Mouse (Mus musculus): ENCODE data around the gene Epb41. TPM values are rescaled to one million over a fixed set of nuclear protein-coding genes. Genes with fewer than 3 reads are reported as not detected.

Gene Epb41
- polyA plus RNA-seq, 1 experiment from 2014 or later, result 122 TPM

- no peaks in the 10 kb centered on the region for H3K9me3 ChIP-seq (replicated peaks)
- 11% methylated on average over 15 of the region's 15 CpGs for WGBS
- peak overlapping the region; percentile 99 for H3K4me3 ChIP-seq
- H3K27me3 ChIP-seq (ENCODE audit: low read depth, poor library complexity, severe bottlenecking), result no peaks in the 10 kb centered on the region
- H3K4me1 ChIP-seq, result peaks cover 23% of the 10 kb centered on the region
- no peaks in the 10 kb centered on the region for H3K36me3 ChIP-seq
- peak overlapping the region; percentile 99 for H3K27ac ChIP-seq
- DNase-seq (ENCODE audit: low spot score), result no peak
These were observed 25.4 kb downstream of the Epb41 start for GRCm38 (mm10) chr4:132049549-132050200.

DNA sequence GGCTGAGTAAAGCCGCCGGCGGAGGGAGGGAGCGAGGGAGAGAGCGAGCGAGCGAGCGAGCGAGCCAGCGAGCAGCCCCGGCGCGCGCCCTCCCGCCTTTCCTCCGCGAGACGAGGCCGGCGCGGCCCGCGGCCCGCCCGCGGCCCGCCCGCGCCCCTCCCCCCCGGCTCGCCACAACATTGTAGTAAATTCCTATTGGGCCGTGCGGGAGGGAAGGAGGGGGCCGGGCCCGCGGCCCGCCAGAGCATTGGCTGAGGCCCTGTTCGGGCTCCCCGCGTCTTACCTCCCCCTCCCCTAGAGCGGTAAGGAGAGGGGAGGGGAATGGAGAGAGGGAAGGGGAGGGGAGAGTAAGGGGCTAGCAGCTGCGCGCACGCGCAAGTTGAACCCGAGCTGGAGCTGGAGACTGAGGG is 26.1 kb downstream of the Epb41 start:
- Histone ChIP-seq H3K9me3 (replicated peaks) (no peaks in the 10 kb centered on the region), H3K36me3 (no peaks in the 10 kb centered on the region), H3K4me1 (peaks cover 23% of the 10 kb centered on the region), H3K27ac (peak overlapping the region; percentile 99), H3K4me3 (peak overlapping the region; percentile 99), H3K27me3 (ENCODE audit: low read depth, poor library complexity, severe bottlenecking) (no peaks in the 10 kb centered on the region)
- 6% methylated on average over 43 of the region's 46 CpGs for WGBS
- DNase-seq (ENCODE audit: low spot score), result peak; percentile 93

DNA sequence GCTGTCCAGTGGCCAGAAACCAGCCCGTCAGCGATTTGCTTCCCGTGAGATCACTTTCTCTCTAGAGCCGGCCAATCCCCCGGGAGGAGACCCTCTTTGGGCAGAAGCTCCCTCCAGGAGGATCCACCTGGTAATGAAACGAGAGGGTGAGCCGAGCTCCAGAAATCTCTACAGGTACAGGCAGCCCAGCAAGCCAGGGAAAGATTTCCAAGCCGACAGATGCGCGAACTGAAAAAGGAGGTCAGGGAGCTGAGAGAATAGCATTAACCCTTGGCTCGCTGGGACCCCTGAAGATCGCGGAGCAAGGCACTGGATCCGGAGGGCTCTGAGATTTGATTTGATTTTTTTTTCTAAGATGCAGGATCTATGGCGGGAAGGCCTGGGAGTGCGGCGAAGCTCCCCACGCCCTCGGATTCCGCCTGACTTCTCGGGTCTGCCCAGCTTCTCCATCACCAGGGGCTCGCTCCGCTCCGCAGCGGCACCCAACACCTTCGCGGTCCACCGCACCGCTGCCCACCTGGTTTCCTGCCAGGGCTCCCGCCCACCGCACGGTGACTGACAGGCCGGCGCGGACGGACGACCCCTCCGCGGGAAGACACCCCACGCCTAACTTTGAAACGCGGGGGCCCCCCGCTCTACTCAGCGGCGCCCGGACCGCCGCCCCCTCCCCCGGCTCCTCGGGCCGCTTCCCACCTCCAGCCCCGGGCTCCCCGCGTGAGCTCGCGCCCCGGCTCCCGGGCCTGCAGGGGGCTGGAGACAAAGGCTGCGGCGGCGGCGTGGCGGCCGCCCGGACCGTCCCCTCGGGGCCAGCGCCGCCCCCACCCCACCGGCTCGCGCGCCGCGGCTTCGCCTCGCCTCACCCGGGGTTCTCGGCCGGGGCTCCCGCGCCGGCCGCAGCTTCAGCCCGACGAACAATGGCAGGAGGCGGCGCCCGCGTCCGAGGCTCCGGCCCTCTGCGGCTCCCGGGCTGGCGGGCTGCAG is 26.8 kb downstream of the Epb41 start:
- Histone ChIP-seq H3K27ac (peak overlapping the region; percentile 99), H3K36me3 (no peaks in the 10 kb centered on the region), H3K4me3 (peak overlapping the region; percentile 99), H3K4me1 (peaks cover 23% of the 10 kb centered on the region), H3K9me3 (replicated peaks) (no peaks in the 10 kb centered on the region), H3K27me3 (ENCODE audit: low read depth, poor library complexity, severe bottlenecking) (no peaks in the 10 kb centered on the region)
- WGBS, result 2% methylated on average over 91 of the region's 95 CpGs
- DNase-seq (ENCODE audit: low spot score), result peak; percentile 76

GRCm38 (mm10) chr4:132043726-132044125 is 31.4 kb downstream of the Epb41 start:
- Histone ChIP-seq H3K27ac (no peak overlapping the region), H3K9me3 (replicated peaks) (no peaks in the 10 kb centered on the region), H3K4me3 (no peak overlapping the region), H3K27me3 (ENCODE audit: low read depth, poor library complexity, severe bottlenecking) (no peaks in the 10 kb centered on the region), H3K4me1 (peaks cover 16% of the 10 kb centered on the region), H3K36me3 (peaks cover 6% of the 10 kb centered on the region; the same call in 1 of the 2 replicates)
- DNase-seq (ENCODE audit: low spot score), result no peak
- 94% methylated on average over 3 of the region's 3 CpGs for WGBS

DNA sequence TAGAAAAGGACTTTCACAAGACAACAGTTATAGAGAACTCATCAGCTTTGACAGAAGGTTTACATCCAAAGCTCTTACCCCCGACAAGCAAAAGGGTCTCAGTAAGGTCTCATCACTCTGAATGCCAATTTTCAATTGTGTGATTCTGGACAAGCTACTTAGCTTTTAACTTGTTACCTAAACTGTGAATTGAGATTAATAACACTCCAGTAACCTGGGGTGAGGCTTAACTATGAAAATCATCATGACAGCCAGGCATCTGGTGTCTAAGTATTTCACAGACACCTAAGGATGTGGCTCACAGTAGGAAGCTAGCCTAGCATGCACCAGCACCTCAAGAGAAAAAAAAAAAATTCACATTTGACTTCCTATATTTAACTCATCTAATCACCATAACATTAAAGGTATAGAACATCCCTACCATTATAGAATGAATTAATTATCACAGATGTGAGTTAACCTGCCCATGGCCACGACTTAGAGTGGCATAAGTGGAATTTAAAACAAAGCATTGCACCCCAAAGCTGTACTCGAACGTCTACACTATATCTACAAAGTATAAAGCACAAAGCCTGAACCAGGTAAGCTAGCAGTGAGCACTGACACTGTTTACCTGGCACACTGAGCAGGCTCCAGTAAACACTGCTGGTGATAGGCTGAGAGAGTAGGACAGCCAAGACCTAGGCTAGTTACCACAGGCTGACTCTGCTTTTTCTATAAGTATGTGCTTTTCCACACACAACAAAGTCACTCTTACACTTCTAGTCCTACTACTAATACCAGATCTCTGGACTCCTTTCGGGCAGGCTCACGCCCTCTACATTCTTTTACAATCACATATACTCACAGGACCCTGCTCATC is 33.4 kb downstream of the Epb41 start:
- H3K4me3 ChIP-seq, result no peak overlapping the region
- no peak overlapping the region for H3K27ac ChIP-seq
- no peak for DNase-seq (ENCODE audit: low spot score)
- H3K4me1 ChIP-seq, result peaks cover 18% of the 10 kb centered on the region
- no peaks in the 10 kb centered on the region for H3K27me3 ChIP-seq (ENCODE audit: low read depth, poor library complexity, severe bottlenecking)
- H3K36me3 ChIP-seq, result peaks cover 8% of the 10 kb centered on the region; the same call in 1 of the 2 replicates
- 93% methylated on average over 6 of the region's 6 CpGs for WGBS
- no peaks in the 10 kb centered on the region for H3K9me3 ChIP-seq (replicated peaks)

DNA sequence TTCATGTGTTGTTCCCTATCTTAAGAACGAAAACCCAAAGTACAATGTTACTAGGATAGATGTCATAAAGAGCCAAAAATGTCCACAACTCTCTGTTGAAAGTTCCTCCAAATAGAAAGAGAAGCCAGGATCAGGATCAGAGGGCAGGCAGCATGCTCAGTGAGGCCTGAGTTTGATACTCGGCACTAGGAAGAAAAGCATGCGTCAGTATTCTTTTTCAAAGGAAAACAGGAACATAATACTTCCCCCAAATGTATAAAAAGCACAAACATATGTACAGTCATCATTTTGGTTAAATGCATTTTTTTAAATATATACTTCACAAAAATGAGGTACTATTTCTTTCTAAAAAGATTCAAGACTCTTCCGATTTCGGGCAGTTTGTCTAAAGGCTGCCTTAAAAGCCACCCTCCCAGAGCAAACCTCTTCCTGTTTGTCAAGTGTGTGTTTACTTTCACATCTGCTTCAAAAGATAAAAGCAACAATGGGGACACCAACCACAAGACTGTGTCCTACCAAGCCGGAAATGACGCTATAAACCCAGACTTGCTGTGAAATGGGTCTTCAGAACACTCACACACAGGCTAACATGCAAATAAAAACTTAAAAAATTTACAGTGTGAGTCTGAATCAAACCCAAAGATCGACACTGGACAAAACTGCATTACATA is 35.0 kb downstream of the Epb41 start:
- H3K36me3 ChIP-seq, result peaks cover 8% of the 10 kb centered on the region; the same call in 1 of the 2 replicates
- no peak overlapping the region for H3K4me3 ChIP-seq
- 83% methylated on average over 8 of the region's 8 CpGs for WGBS
- no peaks in the 10 kb centered on the region for H3K27me3 ChIP-seq (ENCODE audit: low read depth, poor library complexity, severe bottlenecking)
- peaks cover 25% of the 10 kb centered on the region for H3K4me1 ChIP-seq
- H3K27ac ChIP-seq, result no peak overlapping the region
- DNase-seq (ENCODE audit: low spot score), result no peak
- H3K9me3 ChIP-seq (replicated peaks), result no peaks in the 10 kb centered on the region

DNA sequence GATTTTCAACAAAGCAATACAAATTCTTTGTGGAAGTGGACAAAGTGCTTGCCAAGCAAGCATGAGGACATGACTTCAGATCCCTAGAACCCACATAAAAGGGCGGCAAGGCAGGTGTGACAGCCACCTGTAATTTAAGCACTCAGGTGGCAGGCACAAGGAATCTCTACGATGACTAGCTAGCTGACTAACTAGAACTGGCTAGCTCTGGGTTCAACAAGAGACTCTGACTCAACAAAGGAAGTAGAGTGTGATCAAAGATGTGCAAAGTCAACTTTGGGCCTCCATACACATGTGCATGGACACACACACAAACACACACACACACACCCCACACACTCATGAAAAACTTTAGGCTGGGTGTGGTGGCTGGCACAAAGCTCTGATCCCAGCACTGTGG is 35.6 kb downstream of the Epb41 start:
- H3K4me1 ChIP-seq, result peaks cover 27% of the 10 kb centered on the region
- 94% methylated on average over 2 of the region's 2 CpGs for WGBS

DNA sequence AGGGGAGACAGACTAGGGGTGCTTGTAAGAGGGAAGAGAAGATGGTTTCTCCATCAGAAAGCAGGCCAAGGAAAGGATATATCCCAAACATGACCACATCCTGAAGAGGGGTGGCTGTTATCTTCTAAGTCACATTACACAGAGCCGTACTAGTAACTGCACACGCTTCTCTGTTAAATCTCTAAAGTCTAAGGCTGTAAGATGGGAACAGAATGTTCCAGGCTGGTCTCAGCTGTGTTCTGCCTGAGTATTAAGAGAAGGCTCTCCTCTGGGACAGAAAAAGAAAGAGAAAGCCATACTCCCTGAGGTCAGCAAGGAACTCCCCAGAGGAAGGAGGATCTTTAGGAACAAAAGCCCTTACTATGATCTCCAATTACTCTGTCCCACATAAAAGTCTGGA is 36.3 kb downstream of the Epb41 start:
- H3K27me3 ChIP-seq (ENCODE audit: low read depth, poor library complexity, severe bottlenecking), result no peaks in the 10 kb centered on the region
- H3K4me1 ChIP-seq, result peaks cover 32% of the 10 kb centered on the region
- 88% methylated on average over 2 of the region's 2 CpGs for WGBS
- DNase-seq (ENCODE audit: low spot score), result no peak
- H3K4me3 ChIP-seq, result no peak overlapping the region
- H3K9me3 ChIP-seq (replicated peaks), result no peaks in the 10 kb centered on the region
- no peak overlapping the region for H3K27ac ChIP-seq
- peaks cover 8% of the 10 kb centered on the region; the same call in 1 of the 2 replicates for H3K36me3 ChIP-seq

More for the DNA sequence above, 35.6 kb downstream of the Epb41 start:
- Histone ChIP-seq H3K9me3 (replicated peaks) (no peaks in the 10 kb centered on the region), H3K27me3 (ENCODE audit: low read depth, poor library complexity, severe bottlenecking) (no peaks in the 10 kb centered on the region), H3K27ac (no peak overlapping the region), H3K4me3 (no peak overlapping the region), H3K36me3 (peaks cover 8% of the 10 kb centered on the region; the same call in 1 of the 2 replicates)
- no peak for DNase-seq (ENCODE audit: low spot score)

- WGBS, result 48% methylated on average over 7 of the region's 7 CpGs
- no peak overlapping the region for H3K27ac ChIP-seq
- peaks cover 32% of the 10 kb centered on the region for H3K4me1 ChIP-seq
These were observed 37.1 kb downstream of the Epb41 start for GRCm38 (mm10) chr4:132037991-132038390.

DNA sequence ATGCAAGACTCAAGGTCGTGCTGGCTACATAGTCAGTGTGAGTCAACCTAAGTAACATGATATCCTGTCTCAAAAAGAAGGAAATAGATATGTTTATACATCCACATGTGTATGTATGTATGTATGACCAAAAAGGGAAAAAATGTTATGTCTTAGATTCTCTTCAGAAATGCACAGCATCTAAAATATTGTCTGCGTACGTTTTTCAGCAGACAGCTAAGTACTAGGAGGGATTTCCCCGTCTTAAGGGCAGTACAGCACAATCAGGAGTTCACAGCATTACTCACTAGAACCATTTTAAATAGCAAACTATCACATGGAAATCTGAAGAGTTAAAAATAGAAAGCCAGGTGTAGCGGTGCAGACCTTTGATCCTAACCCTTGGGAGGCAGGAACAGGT is 38.0 kb downstream of the Epb41 start:
- WGBS, result 87% methylated on average over 5 of the region's 5 CpGs
- Histone ChIP-seq H3K4me1 (peaks cover 32% of the 10 kb centered on the region), H3K36me3 (peaks cover 11% of the 10 kb centered on the region; the same call in 1 of the 2 replicates)

More at GRCm38 (mm10) chr4:132037991-132038390, 37.1 kb downstream of the Epb41 start:
- Histone ChIP-seq H3K4me3 (no peak overlapping the region), H3K9me3 (replicated peaks) (no peaks in the 10 kb centered on the region), H3K36me3 (peaks cover 11% of the 10 kb centered on the region; the same call in 1 of the 2 replicates), H3K27me3 (ENCODE audit: low read depth, poor library complexity, severe bottlenecking) (no peaks in the 10 kb centered on the region)
- DNase-seq (ENCODE audit: low spot score), result no peak

GRCm38 (mm10) chr4:132034242-132034641 is 40.9 kb downstream of the Epb41 start:
- Histone ChIP-seq H3K9me3 (replicated peaks) (no peaks in the 10 kb centered on the region), H3K36me3 (0 out of 2 replicates have a peak, but pooled peaks cover 6% of the 10 kb centered on the region), H3K27ac (no peak overlapping the region), H3K4me3 (no peak overlapping the region), H3K4me1 (peaks cover 46% of the 10 kb centered on the region), H3K27me3 (ENCODE audit: low read depth, poor library complexity, severe bottlenecking) (no peaks in the 10 kb centered on the region)
- WGBS, result 48% methylated on average over 2 of the region's 2 CpGs
- no peak for DNase-seq (ENCODE audit: low spot score)

More for the DNA sequence above, 38.0 kb downstream of the Epb41 start:
- no peak overlapping the region for H3K4me3 ChIP-seq
- H3K27ac ChIP-seq, result no peak overlapping the region
- no peak for DNase-seq (ENCODE audit: low spot score)
- H3K27me3 ChIP-seq (ENCODE audit: low read depth, poor library complexity, severe bottlenecking), result no peaks in the 10 kb centered on the region
- no peaks in the 10 kb centered on the region for H3K9me3 ChIP-seq (replicated peaks)

- WGBS, result 83% methylated on average over 1 of the region's 1 CpGs
- H3K4me1 ChIP-seq, result peaks cover 39% of the 10 kb centered on the region
- no peaks in the 10 kb centered on the region for H3K27me3 ChIP-seq (ENCODE audit: low read depth, poor library complexity, severe bottlenecking)
- DNase-seq (ENCODE audit: low spot score), result no peak
- no peak overlapping the region for H3K27ac ChIP-seq
- H3K36me3 ChIP-seq, result 0 out of 2 replicates have a peak, but pooled peaks cover 4% of the 10 kb centered on the region
- no peaks in the 10 kb centered on the region for H3K9me3 ChIP-seq (replicated peaks)
- H3K4me3 ChIP-seq, result no peak overlapping the region
These were observed 41.9 kb downstream of the Epb41 start for GRCm38 (mm10) chr4:132033183-132033582.

All from limb, embryonic 10.5 days (tissue).